Mouse (Mus musculus) thymus, adult 18-20 months (tissue): Measurements from ENCODE around the gene Grk5.
A peak's percentile ranks its signal among the peaks of the same experiment; 100 is the strongest.
"Not testable (repeated sequence)": the region's sequence is repeated elsewhere in the genome, so short reads cannot be mapped to it uniquely, and the experiment has no call there.

Experiments
- DNase-seq, 2 experiments: peaks; one replicate each; pipeline ENCODE4 v3.0.0; 2022; ENCODE audit warnings: mixed read lengths in 2 of 2

The Grk5 gene

DNA sequence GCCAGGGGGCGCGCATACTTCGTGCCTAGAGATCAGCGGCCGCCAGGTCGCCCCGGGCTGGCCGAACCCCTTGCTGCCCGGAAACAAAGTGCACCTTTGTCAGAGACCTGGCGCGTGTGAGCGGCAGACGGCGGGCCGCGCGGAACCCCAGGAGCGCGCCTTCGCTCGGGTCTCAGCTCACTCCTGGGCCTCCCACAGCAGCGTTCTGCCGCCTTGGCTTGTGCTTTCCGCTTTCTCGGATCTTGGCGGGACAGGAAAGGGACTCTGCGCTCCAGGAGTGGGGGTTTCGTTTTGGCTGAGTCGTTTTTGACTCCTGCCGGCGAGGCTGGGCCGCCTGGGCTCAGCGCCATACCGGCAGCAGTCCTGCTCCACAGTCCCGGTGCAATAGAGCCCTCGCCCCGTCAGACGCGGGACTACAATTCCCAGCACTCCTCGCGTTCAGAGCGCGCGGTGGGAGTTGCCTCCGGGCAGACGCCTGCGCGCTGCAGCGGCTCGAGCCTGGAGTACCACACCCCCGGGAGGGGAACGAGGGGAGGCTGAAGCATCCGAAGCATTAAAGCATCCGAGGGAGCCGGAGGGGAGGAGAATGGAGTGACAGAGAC, at the start of gene Grk5:
Gene Grk5, plus strand, starts transcription at position 36 of the 602 bp plus-strand sequence.
- DNase-seq, result peak; percentile 94

DNA sequence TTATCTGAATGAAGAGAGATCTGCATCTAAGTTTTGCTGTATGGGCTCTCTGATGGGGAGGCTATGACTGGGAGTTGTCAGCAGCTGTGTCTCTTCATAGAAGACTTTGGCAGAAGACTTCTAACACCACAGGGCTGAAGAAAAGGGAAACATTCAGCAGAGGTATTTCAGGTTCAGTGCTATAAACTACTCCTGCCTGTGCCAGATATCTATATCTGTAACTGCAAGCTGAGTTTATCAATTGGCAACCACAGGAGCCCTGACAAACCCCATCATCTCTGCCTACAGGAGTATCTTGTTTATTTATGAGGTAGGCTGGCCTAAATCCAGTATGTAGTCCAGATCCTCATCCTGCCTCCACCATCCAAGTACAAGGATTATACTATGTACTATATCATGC, 46.2 kb upstream of the Grk5 start:
- DNase-seq, result no peak

- no peak for DNase-seq
Measured at GRCm38 (mm10) chr19:60845731-60846130, 43.8 kb upstream of the Grk5 start.

GRCm38 (mm10) chr19:60860868-60861700, 28.5 kb upstream of the Grk5 start, which contains the start of gene Sfxn4:
TSS of gene Sfxn4 (minus strand) at chr19:60861479.
- peak; percentile 91 to 93 for DNase-seq

DNA sequence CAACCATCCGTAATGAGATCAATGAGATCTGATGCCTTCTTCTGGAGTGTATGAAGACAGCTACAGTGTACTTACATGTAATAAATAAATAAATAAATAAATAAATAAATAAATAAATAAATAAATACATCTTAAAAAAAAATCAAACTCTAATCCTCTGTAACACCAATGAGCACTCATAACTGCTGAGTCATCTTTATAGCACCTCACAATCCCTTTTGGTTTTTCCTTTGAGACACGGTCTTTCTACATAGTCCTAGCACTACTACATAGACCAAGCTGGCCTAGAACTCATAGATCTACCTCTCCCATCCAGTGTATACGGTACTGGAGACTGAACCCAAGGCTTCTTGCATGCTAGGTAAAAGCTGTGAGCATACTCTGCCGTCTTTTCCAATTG, 23.4 kb upstream of the Grk5 start:
- DNase-seq, result not testable (repeated sequence)

- no peak for DNase-seq
Measured at GRCm38 (mm10) chr19:60870489-60870888, 19.1 kb upstream of the Grk5 start.

DNA sequence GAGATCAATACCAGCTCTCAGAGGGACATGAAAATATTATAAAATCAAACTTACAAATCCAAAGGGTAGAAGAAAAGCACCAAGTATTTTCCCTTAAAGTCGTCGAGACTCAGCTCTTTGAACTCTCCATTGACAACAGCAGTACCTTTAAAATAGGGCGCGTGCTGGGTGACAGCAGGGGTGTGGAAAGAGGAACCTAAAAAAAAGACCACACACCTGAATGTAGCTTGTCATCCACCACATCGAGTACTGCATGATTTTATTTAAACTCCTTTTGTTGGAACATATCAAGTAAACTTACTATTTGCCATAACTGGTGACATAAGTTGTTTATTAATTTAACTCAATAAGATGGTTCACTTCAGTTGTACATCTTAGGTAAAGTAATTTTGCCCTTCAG, 18.2 kb upstream of the Grk5 start:
- no peak for DNase-seq

DNA sequence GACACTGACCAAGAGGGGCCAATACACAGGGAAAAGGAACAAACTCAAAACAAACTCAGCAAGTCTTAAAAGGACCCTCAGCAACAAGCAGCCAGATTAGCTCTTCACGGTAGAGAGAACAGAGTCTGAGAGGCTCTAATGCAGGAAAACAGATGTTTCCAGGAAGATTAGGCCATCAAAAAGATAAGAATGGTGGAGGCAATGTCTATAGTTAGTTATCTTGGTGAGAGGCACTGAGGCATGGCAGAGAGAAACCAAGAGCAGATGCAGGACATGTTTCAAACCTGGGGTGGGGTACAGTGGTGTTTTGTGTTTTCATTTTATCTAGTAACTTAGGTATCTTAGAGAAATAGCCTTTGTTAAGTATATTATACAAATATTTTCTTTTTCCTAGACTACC, 17.3 kb upstream of the Grk5 start:
- no peak for DNase-seq

- no peak for DNase-seq
Measured at GRCm38 (mm10) chr19:60873501-60873900, 16.0 kb upstream of the Grk5 start.

- DNase-seq, result peak; percentile 97
Measured at GRCm38 (mm10) chr19:60874064-60874694, 15.4 kb upstream of the Grk5 start, which contains the start of gene Prdx3. TSS of gene Prdx3 (minus strand) at chr19:60874556.

- no peak for DNase-seq
Measured at GRCm38 (mm10) chr19:60883129-60883528, 6.4 kb upstream of the Grk5 start.

- no peak for DNase-seq
Measured at GRCm38 (mm10) chr19:60887637-60888036, 1.9 kb upstream of the Grk5 start.

DNA sequence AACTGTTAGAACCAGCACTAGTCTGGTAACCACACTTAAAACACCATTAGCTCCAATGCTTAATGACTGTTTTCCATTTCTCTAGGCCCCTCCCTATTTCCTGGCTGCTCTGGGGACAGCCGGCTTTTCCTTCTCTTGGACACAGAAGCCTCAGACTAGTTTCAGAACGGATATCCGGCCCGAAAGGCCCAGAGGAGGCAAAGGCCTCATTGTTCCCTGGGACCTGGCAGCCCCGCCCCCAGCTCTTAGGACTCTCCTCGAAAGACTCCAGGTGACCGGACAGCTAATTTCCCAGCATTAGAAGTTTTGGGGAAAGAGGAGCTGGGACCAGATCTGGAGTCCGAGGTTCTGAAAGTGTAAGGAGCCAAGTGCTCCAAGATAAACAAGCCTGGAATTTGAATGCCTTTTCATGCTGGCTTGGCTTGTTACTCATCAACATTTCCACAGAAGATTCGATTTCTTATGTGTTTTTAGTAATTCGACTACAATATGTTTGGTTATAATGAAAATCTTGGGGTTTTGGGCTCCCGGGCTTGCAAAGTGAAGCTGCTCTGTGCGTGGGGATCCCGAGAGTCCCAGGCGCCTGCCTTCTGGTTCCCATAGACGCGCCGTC, 342 bp upstream of the Grk5 start:
- DNase-seq, result peak; percentile 20 to 45

- no peak for DNase-seq
Measured at GRCm38 (mm10) chr19:60890391-60891122, 1.0 kb downstream of the Grk5 start.

GRCm38 (mm10) chr19:60891123-60891470, 1.5 kb downstream of the Grk5 start:
- DNase-seq, result no peak

DNA sequence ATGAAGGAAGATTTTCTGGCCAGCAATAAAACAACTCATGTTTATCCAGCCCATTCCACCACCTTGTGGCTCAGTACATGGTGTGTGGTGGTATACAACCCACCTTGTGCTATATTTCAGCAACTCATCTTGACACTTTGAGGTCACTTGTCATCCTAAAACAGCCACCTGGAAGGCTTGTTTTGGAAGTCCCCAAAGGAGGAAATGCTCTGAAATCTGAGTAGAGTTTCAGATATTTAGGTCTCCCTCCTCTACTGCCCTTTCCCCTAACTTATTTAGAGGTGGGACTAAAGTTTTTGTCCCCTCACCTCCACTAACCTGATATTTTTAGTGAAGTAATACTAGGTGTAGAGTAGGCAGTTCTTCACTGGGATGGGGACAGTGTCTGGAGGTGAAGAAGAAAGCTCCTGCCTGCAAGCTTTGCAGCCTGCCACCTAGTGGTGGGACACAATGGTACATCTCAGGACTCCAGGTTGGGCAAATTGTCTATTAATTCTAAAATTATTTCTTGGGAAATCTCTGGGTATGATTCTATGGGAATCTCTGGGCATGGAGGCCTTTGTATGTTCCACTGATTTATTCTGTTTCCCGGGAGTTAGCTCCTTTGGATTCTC, 2.5 kb downstream of the Grk5 start:
- peak; percentile 18 to 45 for DNase-seq

DNA sequence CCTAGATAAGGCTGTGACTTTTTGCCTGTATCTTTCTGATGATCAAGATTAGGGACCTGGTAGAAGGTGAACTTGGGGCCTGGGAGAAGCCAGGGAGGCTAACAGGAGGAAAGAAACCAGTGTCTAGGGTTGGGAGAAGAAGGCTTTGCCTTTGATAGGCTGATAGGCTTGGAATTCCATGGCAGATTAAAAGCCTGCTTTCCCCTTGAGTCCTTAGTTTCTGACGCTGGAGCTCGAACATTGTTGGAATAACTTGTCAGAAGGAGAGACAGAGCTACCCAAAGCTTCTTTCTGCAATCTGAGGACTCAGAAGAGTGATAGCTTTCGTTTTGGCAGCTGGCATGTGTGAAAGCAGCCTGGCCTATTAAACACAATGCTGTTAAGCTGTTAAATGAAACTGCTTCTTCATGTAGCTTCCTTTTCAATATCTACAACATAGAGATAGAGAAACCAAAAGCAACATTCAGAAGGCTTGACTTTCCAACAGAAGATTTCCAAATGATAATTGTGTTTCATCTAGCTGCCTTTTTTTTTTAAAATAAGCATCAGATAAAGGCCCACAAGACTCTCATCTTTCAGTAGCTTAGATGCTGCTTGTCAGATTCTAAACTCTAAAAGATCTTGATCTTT, 5.8 kb downstream of the Grk5 start:
- no peak for DNase-seq

DNA sequence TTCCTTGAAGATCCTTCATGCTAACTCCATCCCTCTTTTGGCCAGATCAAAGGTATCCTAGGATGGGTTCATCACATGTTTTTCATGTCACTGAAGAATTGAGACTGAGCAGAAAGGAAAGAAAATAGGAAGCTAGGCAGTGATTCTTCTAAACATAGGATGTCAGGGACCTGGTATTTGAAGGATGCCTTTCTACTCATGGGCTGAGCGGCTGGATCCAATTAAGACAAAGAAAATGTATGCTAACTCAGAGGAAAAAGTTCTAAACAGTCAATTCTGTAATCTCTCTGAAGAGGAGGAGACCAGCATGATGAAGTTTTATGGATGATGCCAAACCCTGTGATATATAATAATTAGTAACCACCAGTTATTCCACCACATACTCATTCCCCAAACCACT, 13.6 kb downstream of the Grk5 start:
- no peak for DNase-seq

DNA sequence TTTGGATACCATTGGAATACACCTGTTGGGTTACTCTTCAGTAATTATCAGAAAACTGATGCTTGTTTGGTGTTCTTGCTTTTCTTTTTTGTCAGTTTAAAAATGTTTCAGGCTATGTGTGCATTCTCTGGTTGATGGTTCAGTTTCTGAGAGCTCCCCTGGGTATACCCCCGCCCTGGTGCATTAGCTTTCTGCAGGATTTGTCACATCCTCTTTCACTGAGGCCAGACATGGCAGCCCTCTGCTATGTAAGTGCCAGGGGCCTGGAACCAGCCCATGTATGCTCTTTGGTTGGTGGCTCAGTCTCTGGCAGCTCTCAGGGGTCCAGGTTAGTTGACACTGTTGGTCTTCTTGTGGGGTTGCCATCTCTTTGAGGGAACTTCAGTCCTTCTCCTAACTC, 14.4 kb downstream of the Grk5 start:
- no peak for DNase-seq

- no peak for DNase-seq
Measured at GRCm38 (mm10) chr19:60905477-60905876, 15.9 kb downstream of the Grk5 start.

DNA sequence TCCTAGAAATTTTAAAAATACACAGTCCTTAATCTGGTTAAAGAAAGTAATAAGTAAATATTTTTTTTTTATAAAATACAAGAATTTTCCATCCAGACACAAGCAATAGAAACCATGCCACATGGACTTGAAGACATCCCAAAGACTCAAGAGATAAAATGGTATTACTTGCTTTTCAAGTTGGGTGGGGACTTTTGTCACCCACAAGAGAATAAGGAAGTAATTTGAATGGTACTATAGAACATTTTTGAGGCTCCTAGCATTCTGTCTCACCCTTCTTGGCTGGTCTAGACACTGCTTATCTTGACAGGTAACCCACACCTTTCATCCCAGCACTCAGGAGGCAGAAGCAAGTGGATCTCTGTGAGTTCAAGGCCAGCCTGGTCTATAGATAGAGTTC, 20.8 kb downstream of the Grk5 start:
- DNase-seq, result no peak

GRCm38 (mm10) chr19:60911653-60912052, 22.1 kb downstream of the Grk5 start:
- DNase-seq, result no peak
